Mouse (Mus musculus) testis, adult 2 months (tissue): ENCODE measurements at regions not wholly inside any gene's neighbourhood (a gene's known extent, or its start where the extent isn't known, plus 50 kb on each side); places are given as distances from the start of the nearest gene placed in this dataset.
A peak's percentile ranks its signal among the peaks of the same experiment; 100 is the strongest.

Experiments
- H3K27ac ChIP-seq: fragments of 200-500 bp; 2 replicates; pipeline ENCODE4 v1.5.1; 2012; ENCODE audit warnings: low read depth, low read length; ENCODE audit not compliant: control insufficient read depth, insufficient read depth
- H3K27me3 ChIP-seq: fragments of 200-500 bp; 2 replicates; pipeline ENCODE4 v1.6.1; 2012; ENCODE audit warnings: mild to moderate bottlenecking, low read length, moderate library complexity; ENCODE audit not compliant: control insufficient read depth, insufficient read depth
- H3K36me3 ChIP-seq: fragments of 200-500 bp; 2 replicates; pipeline ENCODE4 v1.6.1; 2012; ENCODE audit warnings: mild to moderate bottlenecking, low read length; ENCODE audit not compliant: control insufficient read depth, insufficient read depth
- H3K4me1 ChIP-seq: fragments of 200-500 bp; 2 replicates; pipeline ENCODE4 v1.6.1; 2012; ENCODE audit warnings: low read length; ENCODE audit not compliant: control insufficient read depth, insufficient read depth
- H3K4me3 ChIP-seq: fragments of 200-500 bp; 2 replicates; pipeline ENCODE4 v1.5.1; 2012; ENCODE audit warnings: low read depth, mild to moderate bottlenecking, low read length, moderate library complexity, mixed read lengths; ENCODE audit not compliant: control insufficient read depth
- CTCF ChIP-seq: fragments of 200-500 bp; IDR thresholded peaks from 2 replicates; pipeline ENCODE4 v1.5.1; 2012; ENCODE audit warnings: low read depth, mild to moderate bottlenecking, inconsistent platforms, low read length, moderate library complexity; ENCODE audit not compliant: control insufficient read depth, insufficient read depth, insufficient replicate concordance
- POLR2A ChIP-seq: fragments of 200-500 bp; IDR thresholded peaks from 2 replicates; pipeline ENCODE4 v1.6.1; 2012; ENCODE audit warnings: low read depth, mild to moderate bottlenecking, inconsistent platforms, low read length, moderate library complexity; ENCODE audit not compliant: control insufficient read depth

DNA sequence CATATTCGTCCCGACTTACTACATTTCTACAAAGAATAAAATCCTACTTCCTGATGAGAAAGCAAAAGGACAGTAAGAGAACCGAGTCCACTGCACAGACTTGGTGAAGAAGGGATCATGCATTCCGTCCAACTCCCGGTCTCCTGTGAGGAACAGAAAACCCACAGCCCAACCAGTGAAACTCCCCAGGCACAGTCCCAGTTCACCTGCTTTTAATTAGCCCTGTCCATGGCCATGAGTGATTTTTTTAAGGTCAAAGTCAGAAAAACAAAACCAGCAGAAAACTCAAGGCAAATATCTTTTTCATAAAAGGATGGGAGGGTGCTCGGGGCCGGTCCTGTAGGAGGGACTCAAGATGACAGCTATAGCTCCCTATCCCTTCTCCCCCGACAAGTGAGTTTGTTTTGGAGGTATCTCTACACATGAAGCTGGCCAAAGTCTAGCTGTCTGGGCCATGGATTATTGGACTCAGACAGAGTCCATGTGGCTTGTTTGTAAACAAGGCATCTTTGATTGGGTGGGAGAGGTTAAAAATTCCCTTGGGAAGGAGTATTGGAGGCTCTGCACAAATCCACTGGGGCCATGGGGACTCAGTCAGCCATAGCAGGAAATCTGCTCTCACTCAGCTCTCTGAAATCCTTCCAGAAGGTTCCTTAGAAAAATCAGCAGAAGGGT lies 168.8 kb upstream of the Arid1b start:
- TF ChIP-seq POLR2A: no peak
- no peak for TF ChIP-seq CTCF
- Histone ChIP-seq H3K27ac (no peak overlapping the region), H3K27me3 (no peaks in the 10 kb centered on the region), H3K36me3 (no peaks in the 10 kb centered on the region), H3K4me1 (no peaks in the 10 kb centered on the region), H3K4me3 (no peak overlapping the region)

DNA sequence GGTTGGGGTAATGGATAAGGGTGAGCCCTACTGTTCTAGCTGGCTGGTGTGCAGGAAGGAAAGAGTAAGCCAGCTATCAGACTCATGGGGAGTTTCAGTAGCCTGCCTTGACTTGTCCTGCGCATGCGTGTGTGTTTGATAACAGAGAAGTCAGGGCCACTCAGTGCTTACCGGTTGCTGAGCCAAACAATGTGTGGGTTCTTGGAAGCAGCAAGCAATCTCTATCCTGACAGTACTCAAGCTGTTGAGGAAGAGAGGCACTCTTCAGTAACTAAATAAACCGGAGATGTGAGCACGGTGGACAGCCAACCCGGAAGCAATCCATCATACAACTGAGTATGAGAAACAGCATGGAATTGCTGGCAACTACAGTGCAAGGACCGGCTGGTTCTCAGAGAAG lies 160.1 kb upstream of the Arid1b start:
- Histone ChIP-seq H3K27me3 (no peaks in the 10 kb centered on the region), H3K36me3 (no peaks in the 10 kb centered on the region), H3K27ac (peak overlapping the region; percentile 29; the same call in 1 of the 2 replicates), H3K4me1 (peaks cover 2% of the 10 kb centered on the region), H3K4me3 (peak overlapping the region; percentile 54; the same call in 1 of the 2 replicates)
- no peak for TF ChIP-seq CTCF

DNA sequence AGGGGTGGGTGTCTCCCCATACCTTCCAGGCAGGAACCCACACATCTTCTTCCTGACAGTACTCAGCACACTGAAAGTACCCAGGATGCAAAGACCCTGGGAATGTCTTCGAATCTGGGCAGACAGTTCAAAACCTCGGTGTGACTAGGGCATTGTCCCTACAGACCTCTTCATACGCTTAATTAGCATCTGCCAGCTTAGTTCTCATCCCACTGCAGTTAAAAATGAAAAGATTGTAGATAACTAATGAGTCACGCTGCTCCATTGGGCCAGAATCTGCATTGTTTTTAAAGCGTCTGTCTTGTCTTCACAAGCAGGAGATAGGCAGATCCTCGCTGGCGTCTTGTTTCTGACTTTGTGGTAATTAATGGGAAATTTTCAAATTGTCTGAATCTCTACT lies 159.6 kb upstream of the Arid1b start:
- peaks cover 2% of the 10 kb centered on the region for H3K4me1 ChIP-seq
- H3K27ac ChIP-seq: peak overlapping the region; percentile 29
- no peaks in the 10 kb centered on the region for H3K36me3 ChIP-seq
- no peaks in the 10 kb centered on the region for H3K27me3 ChIP-seq
- TF ChIP-seq CTCF (no peak), POLR2A (no peak)
- H3K4me3 ChIP-seq: no peak overlapping the region

DNA sequence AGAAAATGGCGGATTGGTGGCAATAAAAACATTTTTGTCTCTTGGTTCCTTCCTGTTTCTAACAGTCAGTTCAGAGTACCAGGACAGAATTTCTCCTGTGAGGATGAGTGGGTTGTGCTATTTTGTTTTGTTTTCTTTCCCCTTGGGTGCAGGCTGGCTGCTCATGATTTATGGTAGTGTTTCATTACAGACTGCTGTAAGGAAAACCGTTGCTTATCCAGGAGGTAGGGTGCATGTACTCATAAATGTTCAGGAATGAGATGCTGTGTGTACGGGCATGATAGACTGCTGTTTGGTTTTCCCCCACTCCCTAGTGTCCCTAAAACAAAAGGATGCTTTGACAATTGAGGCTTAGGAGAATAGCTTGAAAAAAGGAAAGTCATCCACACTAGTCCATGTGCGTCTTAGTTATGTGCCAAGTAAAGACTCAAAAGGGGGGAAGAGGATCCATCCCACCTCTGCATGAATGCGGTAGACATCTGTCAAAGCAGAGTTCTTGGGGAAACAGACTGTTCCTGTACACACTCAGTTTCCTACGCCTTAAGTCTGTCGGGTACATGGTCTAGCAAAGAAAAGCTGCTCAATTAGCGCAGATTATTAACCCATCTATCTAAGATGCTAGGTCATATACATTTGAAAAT lies 158.9 kb upstream of the Arid1b start:
- Histone ChIP-seq H3K27ac (peak overlapping the region; percentile 42), H3K4me1 (peaks cover 2% of the 10 kb centered on the region), H3K36me3 (no peaks in the 10 kb centered on the region), H3K27me3 (no peaks in the 10 kb centered on the region), H3K4me3 (no peak overlapping the region)
- TF ChIP-seq POLR2A (no peak), CTCF (no peak)

DNA sequence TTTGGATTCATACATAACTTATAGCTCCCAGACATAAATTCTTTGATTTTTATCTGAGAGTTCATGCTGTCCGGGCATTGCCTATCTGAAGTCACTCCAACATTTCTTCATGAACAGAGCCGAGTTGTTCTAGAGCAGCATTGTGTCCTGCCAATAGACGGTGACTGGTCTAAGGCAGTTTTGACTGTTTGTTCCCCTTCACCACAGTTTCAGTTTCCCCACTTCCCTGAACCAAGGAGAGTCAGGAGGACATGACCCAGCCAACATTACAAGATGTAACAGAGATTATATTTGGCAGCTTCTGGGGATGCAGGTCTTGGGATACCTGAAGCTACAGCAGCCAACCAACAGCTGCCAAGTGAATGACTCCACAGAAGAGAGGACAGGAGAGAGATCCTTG lies 154.0 kb upstream of the Arid1b start:
- Histone ChIP-seq H3K4me1 (no peaks in the 10 kb centered on the region), H3K36me3 (no peaks in the 10 kb centered on the region), H3K27ac (no peak overlapping the region), H3K4me3 (no peak overlapping the region), H3K27me3 (no peaks in the 10 kb centered on the region)
- TF ChIP-seq POLR2A: no peak
- no peak for TF ChIP-seq CTCF

DNA sequence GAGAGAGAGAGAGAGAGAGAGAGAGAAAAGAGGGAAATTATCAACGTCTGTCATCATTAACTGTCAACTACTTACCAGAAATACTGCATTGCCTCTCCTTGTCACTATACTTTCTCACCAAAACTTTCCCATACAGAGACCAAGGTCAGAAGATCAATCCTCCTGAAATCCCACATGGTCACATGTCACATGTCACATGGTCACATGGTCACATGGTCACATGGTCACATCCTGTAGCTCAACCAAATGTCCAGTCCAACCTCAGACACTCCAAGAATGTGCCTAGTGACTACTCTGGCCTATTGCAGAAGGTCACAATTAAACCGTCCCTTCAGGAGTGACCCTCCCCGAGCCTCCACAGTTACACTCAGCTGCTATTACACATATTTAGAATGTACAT lies 135.8 kb upstream of the Arid1b start:
- H3K27ac ChIP-seq: no peak overlapping the region
- no peaks in the 10 kb centered on the region; the same call in 1 of the 2 replicates for H3K4me1 ChIP-seq
- H3K4me3 ChIP-seq: no peak overlapping the region
- H3K36me3 ChIP-seq: no peaks in the 10 kb centered on the region
- TF ChIP-seq POLR2A (no peak), CTCF (no peak)
- no peaks in the 10 kb centered on the region for H3K27me3 ChIP-seq

DNA sequence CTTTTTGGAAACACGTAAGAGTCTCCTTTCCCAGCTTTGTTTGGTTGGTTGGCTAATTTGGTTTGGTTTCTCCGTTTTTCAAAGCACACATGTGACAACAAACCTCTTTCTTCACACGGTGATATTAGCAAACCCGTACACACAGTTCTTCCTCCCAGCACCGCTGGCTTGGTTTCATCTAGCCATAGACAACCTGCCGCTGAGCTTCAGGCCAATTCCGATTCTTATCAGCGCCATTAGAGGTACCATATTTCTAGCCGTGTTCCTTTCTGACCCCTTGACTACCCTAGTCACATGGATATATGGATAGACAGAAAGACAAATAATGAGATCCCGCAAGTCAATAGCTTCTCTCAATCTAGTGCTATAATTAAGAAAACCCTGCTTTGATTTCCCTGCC lies 129.2 kb upstream of the Arid1b start:
- Histone ChIP-seq H3K4me1 (peaks cover 2% of the 10 kb centered on the region), H3K4me3 (no peak overlapping the region), H3K36me3 (no peaks in the 10 kb centered on the region), H3K27ac (no peak overlapping the region), H3K27me3 (no peaks in the 10 kb centered on the region)
- TF ChIP-seq POLR2A (no peak), CTCF (no peak)
